Mouse (Mus musculus) skeletal muscle tissue, adult 2 months (tissue): ENCODE measurements around the gene Gigyf1.

Source experiments
- DNase-seq: peaks from one replicate; pipeline ENCODE4 v3.0.0-alpha.2; 2012; ENCODE audit warnings: low read depth, low spot score

The Gigyf1 gene

GRCm38 (mm10) chr5:137533117-137533827 is 14.9 kb downstream of the Gigyf1 start, which contains the start of the genes Epo and Gnb2:
TSS of gene Epo (minus strand) at chr5:137533242.
TSS of gene Gnb2 (minus strand) at chr5:137533510.
- DNase-seq = peak; percentile 98

- DNase-seq = no peak
Measured at GRCm38 (mm10) chr5:137534762-137535161, 16.4 kb downstream of the Gigyf1 start.

- DNase-seq = no peak
Measured at GRCm38 (mm10) chr5:137535318-137535717, 17.0 kb downstream of the Gigyf1 start.

- no peak for DNase-seq
Measured at GRCm38 (mm10) chr5:137537461-137537860, 19.1 kb downstream of the Gigyf1 start.

GRCm38 (mm10) chr5:137539291-137539801 is 21.0 kb downstream of the Gigyf1 start:
- no peak for DNase-seq

GRCm38 (mm10) chr5:137540991-137541390 is 22.6 kb downstream of the Gigyf1 start:
- no peak for DNase-seq

- no peak for DNase-seq
Measured at GRCm38 (mm10) chr5:137541768-137542540, 23.6 kb downstream of the Gigyf1 start.

GRCm38 (mm10) chr5:137544926-137545325 is 26.6 kb downstream of the Gigyf1 start:
- DNase-seq = no peak

- no peak for DNase-seq
Measured at GRCm38 (mm10) chr5:137545596-137545995, 27.2 kb downstream of the Gigyf1 start.

GRCm38 (mm10) chr5:137549840-137550239 is 31.5 kb downstream of the Gigyf1 start:
- no peak for DNase-seq

GRCm38 (mm10) chr5:137551119-137551518 is 32.8 kb downstream of the Gigyf1 start:
- DNase-seq = no peak

GRCm38 (mm10) chr5:137553000-137553399 is 34.7 kb downstream of the Gigyf1 start:
- no peak for DNase-seq

GRCm38 (mm10) chr5:137553411-137553837 is 35.1 kb downstream of the Gigyf1 start, which contains the start of gene Actl6b:
TSS of gene Actl6b (plus strand) at chr5:137553517.
- no peak for DNase-seq

GRCm38 (mm10) chr5:137553898-137554297 is 35.5 kb downstream of the Gigyf1 start:
- DNase-seq = no peak

- no peak for DNase-seq
Measured at GRCm38 (mm10) chr5:137561556-137561955, 43.2 kb downstream of the Gigyf1 start.

- no peak for DNase-seq
Measured at GRCm38 (mm10) chr5:137562965-137563364, 44.6 kb downstream of the Gigyf1 start.

GRCm38 (mm10) chr5:137565744-137566143 is 47.4 kb downstream of the Gigyf1 start:
- DNase-seq = no peak

GRCm38 (mm10) chr5:137566416-137566815 is 48.1 kb downstream of the Gigyf1 start:
- no peak for DNase-seq

GRCm38 (mm10) chr5:137568223-137568798 is 50.0 kb downstream of the Gigyf1 start:
- no peak for DNase-seq

- no peak for DNase-seq
Measured at GRCm38 (mm10) chr5:137569031-137569430, 50.7 kb downstream of the Gigyf1 start.

- DNase-seq = no peak
Measured at GRCm38 (mm10) chr5:137569665-137570064, 51.3 kb downstream of the Gigyf1 start, which contains the start of gene Tfr2. TSS of gene Tfr2 (plus strand) at chr5:137569840.

- no peak for DNase-seq
Measured at GRCm38 (mm10) chr5:137570181-137570580, 51.8 kb downstream of the Gigyf1 start.
